Mouse (Mus musculus): Measurements from ENCODE around the gene Phgdh.

DNA sequence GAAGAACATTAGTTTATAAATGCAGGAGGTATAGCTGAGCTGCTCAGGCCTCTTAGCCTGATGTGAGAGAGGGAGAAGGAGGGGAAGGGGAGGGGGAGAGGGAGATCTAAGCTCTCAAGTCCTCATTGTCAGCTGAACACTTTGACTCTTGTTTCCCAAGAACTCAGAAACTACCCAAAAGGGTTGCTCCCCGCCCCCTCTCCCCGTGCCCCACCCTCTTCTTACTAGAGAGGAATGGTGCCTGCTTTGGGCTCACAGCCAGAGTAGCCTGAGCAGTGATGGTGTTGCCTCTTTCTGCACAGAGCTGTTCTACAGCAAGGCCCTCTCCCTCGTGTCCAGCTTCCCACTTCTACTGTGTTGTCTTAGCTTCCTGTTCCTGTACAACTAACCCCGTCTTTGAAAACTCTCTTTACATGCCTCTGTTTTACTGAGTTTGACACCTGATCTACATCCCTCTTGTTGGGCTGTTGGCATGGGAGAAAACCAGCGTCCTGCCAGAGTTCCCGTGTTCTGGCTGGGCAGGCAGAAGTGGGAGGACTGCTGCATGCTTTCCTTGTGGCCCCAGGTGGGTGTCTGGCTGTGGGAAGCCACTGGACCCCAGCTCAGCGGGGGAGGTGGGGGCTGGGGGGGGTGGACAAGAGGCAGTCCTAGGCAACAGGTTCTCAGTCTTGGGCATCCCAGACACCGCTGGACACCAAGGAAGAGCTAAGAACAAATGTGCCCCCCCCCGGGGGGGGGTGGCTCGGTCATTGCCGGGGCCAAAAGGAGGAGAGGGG lies 66.0 kb downstream of the Phgdh start:
- no peak for TF ChIP-seq CTCF (IDR thresholded peaks at IDR 0.05; ENCODE audit: low read depth)
- no peak for TF ChIP-seq EP300 (IDR thresholded peaks at IDR 0.05; ENCODE audit: low read depth)
